Mouse (Mus musculus): ENCODE results near the gene Nudt13. TPM values are rescaled to one million over a fixed set of nuclear protein-coding genes. Genes with fewer than 3 reads are reported as not detected.

Gene Nudt13
- polyA plus RNA-seq, 2 experiments: 2.6 to 6.1 TPM

DNA sequence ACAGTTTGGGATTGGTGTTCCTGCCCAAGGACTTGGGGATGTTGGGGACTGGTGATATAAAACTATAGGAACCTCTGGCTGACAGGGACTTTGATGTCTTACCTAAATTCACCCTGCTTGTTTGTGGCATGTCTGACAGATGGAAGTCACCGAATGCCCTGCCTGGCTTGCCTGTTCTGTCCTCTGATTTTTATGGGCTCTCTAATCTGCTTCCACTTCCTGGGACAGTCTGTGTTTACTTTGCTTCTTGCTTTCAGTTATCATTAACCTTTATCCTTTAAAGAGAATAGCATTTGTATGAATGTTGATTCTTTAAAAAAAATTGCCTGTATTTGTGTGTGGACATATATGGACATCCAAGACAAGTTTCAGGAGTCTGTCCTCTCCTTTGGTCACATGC is 20.6 kb downstream of the Nudt13 start:
- Histone ChIP-seq H3K27ac (no peak overlapping the region), H3K9ac (replicated peaks) (no peak overlapping the region), H3K36me3 (replicated peaks; ENCODE audit: control insufficient read depth, insufficient read depth, low read depth) (peaks cover 7% of the 10 kb centered on the region), H3K9me3 (ENCODE audit: control insufficient read depth, low read length) (no peaks in the 10 kb centered on the region), H3K4me3 (ENCODE audit: insufficient read depth in 1 of 2, low read depth in 2 of 2, low read length in 2 of 2) (no peak overlapping the region), H3K4me1 (replicated peaks; ENCODE audit: control insufficient read depth in 2 of 2, insufficient read depth in 2 of 2, low read length in 1 of 2) (no peaks in the 10 kb centered on the region), H3K4me2 (ENCODE audit: low read depth) (no peak overlapping the region), H3K27me3 (ENCODE audit: control insufficient read depth, insufficient read depth, low read length) (no peaks in the 10 kb centered on the region)
- ATAC-seq (ENCODE audit: insufficient read depth) (no peak), DNase-seq (ENCODE audit: low read depth in 3 of 3, low spot score in 3 of 3) (no peak)
- no peak for TF ChIP-seq EP300 (IDR thresholded peaks at IDR 0.05; ENCODE audit: low read depth)
- no peak for TF ChIP-seq CTCF (IDR thresholded peaks at IDR 0.05; ENCODE audit: low read depth)
- WGBS (ENCODE audit: insufficient replicate concordance): 50% methylated on average over 1 of the region's 1 CpGs

GRCm38 (mm10) chr14:20319420-20319819 is 24.9 kb downstream of the Nudt13 start:
- DNase-seq (ENCODE audit: low read depth in 3 of 3, low spot score in 3 of 3) (no peak), ATAC-seq (ENCODE audit: insufficient read depth) (no peak)
- no peak overlapping the region for H3K27ac ChIP-seq
- H3K4me3 ChIP-seq (ENCODE audit: insufficient read depth in 1 of 2, low read depth in 2 of 2, low read length in 2 of 2): no peak overlapping the region
- no peaks in the 10 kb centered on the region for H3K27me3 ChIP-seq (ENCODE audit: control insufficient read depth, insufficient read depth, low read length)
- 72% methylated on average over 3 of the region's 3 CpGs for WGBS (ENCODE audit: insufficient replicate concordance)
- no peak overlapping the region for H3K4me2 ChIP-seq (ENCODE audit: low read depth)
- no peaks in the 10 kb centered on the region for H3K9me3 ChIP-seq (ENCODE audit: control insufficient read depth, low read length)
- H3K4me1 ChIP-seq (replicated peaks; ENCODE audit: control insufficient read depth in 2 of 2, insufficient read depth in 2 of 2, low read length in 1 of 2): no peaks in the 10 kb centered on the region
- H3K9ac ChIP-seq (replicated peaks): no peak overlapping the region
- TF ChIP-seq EP300 (IDR thresholded peaks at IDR 0.05; ENCODE audit: low read depth) (no peak), CTCF (IDR thresholded peaks at IDR 0.05; ENCODE audit: low read depth) (peak; percentile 70)
- peaks cover 15% of the 10 kb centered on the region for H3K36me3 ChIP-seq (replicated peaks; ENCODE audit: control insufficient read depth, insufficient read depth, low read depth)

DNA sequence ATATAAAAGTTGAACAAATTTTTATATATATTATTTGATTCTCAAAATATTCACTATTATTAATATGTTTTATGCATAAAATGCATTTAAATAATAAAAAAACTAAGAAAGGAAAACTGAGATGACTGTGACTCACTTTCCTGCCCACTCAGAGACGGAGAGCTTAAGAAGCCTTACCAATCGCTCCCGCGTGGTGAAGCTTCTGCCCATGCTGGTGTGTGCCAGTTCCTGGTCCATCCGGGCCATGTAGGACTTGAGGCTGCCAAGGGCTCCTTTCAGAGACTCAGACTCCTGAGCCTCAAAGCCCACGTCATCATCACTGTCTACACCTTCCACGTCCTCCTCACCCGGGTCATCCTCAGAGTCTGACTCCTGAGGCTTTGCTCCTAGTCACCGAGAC is 29.7 kb downstream of the Nudt13 start:
- peaks cover 28% of the 10 kb centered on the region for H3K36me3 ChIP-seq (replicated peaks; ENCODE audit: control insufficient read depth, insufficient read depth, low read depth)
- no peak overlapping the region for H3K4me3 ChIP-seq (ENCODE audit: insufficient read depth in 1 of 2, low read depth in 2 of 2, low read length in 2 of 2)
- DNase-seq (ENCODE audit: low read depth in 3 of 3, low spot score in 3 of 3) (no peak), ATAC-seq (ENCODE audit: insufficient read depth) (no peak)
- H3K27me3 ChIP-seq (ENCODE audit: control insufficient read depth, insufficient read depth, low read length): no peaks in the 10 kb centered on the region
- no peak overlapping the region for H3K27ac ChIP-seq
- no peak overlapping the region for H3K9ac ChIP-seq (replicated peaks)
- H3K4me2 ChIP-seq (ENCODE audit: low read depth): no peak overlapping the region
- H3K4me1 ChIP-seq (replicated peaks; ENCODE audit: control insufficient read depth in 2 of 2, insufficient read depth in 2 of 2, low read length in 1 of 2): no peaks in the 10 kb centered on the region
- H3K9me3 ChIP-seq (ENCODE audit: control insufficient read depth, low read length): no peaks in the 10 kb centered on the region
- WGBS (ENCODE audit: insufficient replicate concordance): 85% methylated on average over 9 of the region's 9 CpGs
- TF ChIP-seq EP300 (IDR thresholded peaks at IDR 0.05; ENCODE audit: low read depth) (no peak), CTCF (IDR thresholded peaks at IDR 0.05; ENCODE audit: low read depth) (no peak)

DNA sequence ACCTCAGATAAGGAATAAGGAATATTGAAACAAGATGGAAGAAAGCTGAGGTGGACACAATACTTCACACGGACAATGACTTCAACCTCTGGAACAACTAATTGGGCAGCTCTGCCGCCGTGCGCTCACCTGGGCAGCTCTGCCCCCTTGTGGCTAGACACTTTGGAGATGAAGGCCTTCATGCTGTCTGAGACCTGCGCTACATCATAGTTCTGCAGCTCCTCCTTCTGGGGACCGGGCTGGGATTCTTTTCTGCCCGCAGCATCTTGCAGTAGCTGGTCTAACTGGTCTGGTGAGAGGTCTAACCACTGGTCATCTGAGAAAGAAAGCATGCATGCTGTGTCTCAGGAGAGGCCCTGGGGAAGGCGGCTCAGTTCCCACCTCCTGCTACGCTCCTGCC is 34.0 kb downstream of the Nudt13 start:
- no peaks in the 10 kb centered on the region for H3K9me3 ChIP-seq (ENCODE audit: control insufficient read depth, low read length)
- DNase-seq (ENCODE audit: low read depth in 3 of 3, low spot score in 3 of 3): no peak
- H3K36me3 ChIP-seq (replicated peaks; ENCODE audit: control insufficient read depth, insufficient read depth, low read depth): peaks cover 25% of the 10 kb centered on the region
- H3K27ac ChIP-seq: no peak overlapping the region
- H3K4me2 ChIP-seq (ENCODE audit: low read depth): no peak overlapping the region
- 76% methylated on average over 9 of the region's 9 CpGs for WGBS (ENCODE audit: insufficient replicate concordance)
- H3K4me3 ChIP-seq (ENCODE audit: insufficient read depth in 1 of 2, low read depth in 2 of 2, low read length in 2 of 2): no peak overlapping the region
- no peak for ATAC-seq (ENCODE audit: insufficient read depth)
- H3K9ac ChIP-seq (replicated peaks): no peak overlapping the region
- H3K4me1 ChIP-seq (replicated peaks; ENCODE audit: control insufficient read depth in 2 of 2, insufficient read depth in 2 of 2, low read length in 1 of 2): no peaks in the 10 kb centered on the region
- TF ChIP-seq CTCF (IDR thresholded peaks at IDR 0.05; ENCODE audit: low read depth) (peak; percentile 69), EP300 (IDR thresholded peaks at IDR 0.05; ENCODE audit: low read depth) (no peak)
- H3K27me3 ChIP-seq (ENCODE audit: control insufficient read depth, insufficient read depth, low read length): no peaks in the 10 kb centered on the region

GRCm38 (mm10) chr14:20331316-20331715 is 36.8 kb downstream of the Nudt13 start:
- WGBS (ENCODE audit: insufficient replicate concordance): 69% methylated on average over 4 of the region's 4 CpGs
- DNase-seq (ENCODE audit: low read depth in 3 of 3, low spot score in 3 of 3): no peak
- H3K27me3 ChIP-seq (ENCODE audit: control insufficient read depth, insufficient read depth, low read length): no peaks in the 10 kb centered on the region
- no peak overlapping the region for H3K9ac ChIP-seq (replicated peaks)
- H3K4me3 ChIP-seq (ENCODE audit: insufficient read depth in 1 of 2, low read depth in 2 of 2, low read length in 2 of 2): no peak overlapping the region
- no peaks in the 10 kb centered on the region for H3K9me3 ChIP-seq (ENCODE audit: control insufficient read depth, low read length)
- no peak overlapping the region for H3K27ac ChIP-seq
- H3K4me1 ChIP-seq (replicated peaks; ENCODE audit: control insufficient read depth in 2 of 2, insufficient read depth in 2 of 2, low read length in 1 of 2): no peaks in the 10 kb centered on the region
- H3K36me3 ChIP-seq (replicated peaks; ENCODE audit: control insufficient read depth, insufficient read depth, low read depth): peaks cover 26% of the 10 kb centered on the region
- no peak for ATAC-seq (ENCODE audit: insufficient read depth)
- TF ChIP-seq EP300 (IDR thresholded peaks at IDR 0.05; ENCODE audit: low read depth) (no peak), CTCF (IDR thresholded peaks at IDR 0.05; ENCODE audit: low read depth) (no peak)
- H3K4me2 ChIP-seq (ENCODE audit: low read depth): no peak overlapping the region

Measured in liver, embryonic 14.5 days (tissue).